Mouse (Mus musculus): ENCODE measurements around the gene Rassf4.

GRCm38 (mm10) chr6:116670144-116670543, 3.6 kb downstream of the Rassf4 start:
- TF ChIP-seq CTCF (conservative IDR thresholded peaks at IDR 0.05; ENCODE audit: low read length): no peak
- no peak for TF ChIP-seq POU5F1 (IDR thresholded peaks at IDR 0.05; ENCODE audit: borderline replicate concordance, low read length)
